Comparison of ENCODE assay signal across 24 mouse cellular contexts in the genomic region with DNA sequence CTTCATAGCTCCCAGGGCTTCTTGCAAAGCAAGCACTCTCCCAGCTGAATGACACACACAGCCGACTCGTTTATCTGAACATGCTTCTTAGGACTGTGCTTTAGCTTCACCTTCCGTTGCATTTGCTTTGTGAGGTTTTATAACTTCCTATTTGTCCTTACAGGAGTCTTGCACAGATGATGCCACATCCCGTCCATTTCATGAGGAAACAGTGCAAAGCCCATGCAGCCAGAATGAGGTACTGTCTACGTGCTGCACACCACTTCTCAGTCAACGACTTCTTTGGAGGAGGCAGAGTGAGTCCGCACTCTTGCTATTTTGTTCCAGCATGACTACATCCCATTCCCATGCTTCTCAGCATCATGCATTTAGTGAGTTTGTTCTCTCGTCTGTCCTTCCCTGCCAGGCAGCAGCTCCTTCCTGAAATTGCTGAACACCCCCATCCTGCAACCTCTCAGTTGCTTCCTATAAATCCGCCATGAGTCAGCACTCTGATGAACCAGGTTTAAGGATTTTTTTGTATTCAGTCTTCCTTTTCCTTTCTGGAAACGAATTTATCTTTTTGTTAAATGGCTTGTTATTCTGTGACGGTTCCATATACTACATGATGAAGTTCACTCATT.
DNase-seq lines count a peak whose midpoint lies in the region; ATAC-seq and TF ChIP-seq lines count a peak whose summit lies in the region.
"Had no signal": no experiment of that assay in that cellular context is flagged by ENCODE, and none has a peak within 500 bp of the region (broad histone marks: within the 10 kb centered on the region; RNA-seq: fewer than 3 reads in every experiment).

No protein-coding gene starts in this region.

- H3K36me3 ChIP-seq in megakaryocyte, embryonic 14.5 days (replicated peaks; ENCODE audit: low read length) = no peaks in the 10 kb centered on the region
- no peaks in the 10 kb centered on the region for H3K36me3 ChIP-seq in heart, embryonic 11.5 days (ENCODE audit: control insufficient read depth, insufficient read depth, low read length)
- H3K36me3 ChIP-seq: embryonic facial prominence, embryonic 13.5 days; forebrain, embryonic 12.5 days; G1E; heart, embryonic 10.5 days; heart, embryonic 15.5 days; hindbrain, embryonic 10.5 days; hindbrain, embryonic 15.5 days had no signal

- H3K4me3 ChIP-seq in cortical plate, adult 2 months (ENCODE audit: insufficient read depth, low read length) = no peak overlapping the region
- H3K4me3 ChIP-seq in megakaryocyte, embryonic 14.5 days (replicated peaks) = peak overlapping the region; percentile 0
- H3K4me3 ChIP-seq in heart, embryonic 11.5 days (ENCODE audit: low read depth, low read length) = no peak overlapping the region
- H3K4me3 ChIP-seq: embryonic facial prominence, embryonic 13.5 days; forebrain, embryonic 12.5 days; gastrocnemius, adult 2 months; heart, embryonic 10.5 days; heart, embryonic 15.5 days; hindbrain, embryonic 10.5 days; hindbrain, embryonic 15.5 days had no signal

- H3K27me3 ChIP-seq in megakaryocyte, embryonic 14.5 days (replicated peaks) = no peaks in the 10 kb centered on the region
- H3K27me3 ChIP-seq in heart, embryonic 11.5 days (ENCODE audit: control insufficient read depth, insufficient read depth, low read length) = no peaks in the 10 kb centered on the region
- H3K27me3 ChIP-seq: embryonic facial prominence, embryonic 13.5 days; forebrain, embryonic 12.5 days; heart, embryonic 15.5 days; hindbrain, embryonic 15.5 days had no signal

- TF ChIP-seq POLR2A in cortical plate, adult 2 months (IDR thresholded peaks at IDR 0.05; ENCODE audit: extremely low read depth, insufficient read depth, low read length) = no peak

- TF ChIP-seq CTCF in cortical plate, adult 2 months (IDR thresholded peaks at IDR 0.05; ENCODE audit: extremely low read depth, insufficient read depth, low read length) = no peak

- H3K9me3 ChIP-seq in megakaryocyte, embryonic 14.5 days = peaks cover 10% of the 10 kb centered on the region
- no peaks in the 10 kb centered on the region for H3K9me3 ChIP-seq in heart, embryonic 11.5 days (replicated peaks; ENCODE audit: control insufficient read depth, low read length)
- H3K9me3 ChIP-seq: embryonic facial prominence, embryonic 13.5 days; forebrain, embryonic 12.5 days; heart, embryonic 10.5 days; heart, embryonic 15.5 days; hindbrain, embryonic 10.5 days; hindbrain, embryonic 15.5 days had no signal

- peak; percentile 23 to 34 for DNase-seq in right cerebral cortex, adult 2 months (ENCODE audit: low spot score in 2 of 2)
- DNase-seq in right cerebral cortex, postnatal 10 days (ENCODE audit: low spot score in 2 of 2) = no peak
- no peak for DNase-seq in cerebellum, adult 18-20 months
- no peak for DNase-seq in B cell, adult 2 months
- DNase-seq: adrenal gland, postnatal 10 days; cerebellum, adult 2 months; cerebellum, postnatal 10 days; gastrocnemius, adult 2 months; gastrocnemius, postnatal 25 days; heart, adult 11 months; heart, postnatal 14 days had no signal

- H3K27ac ChIP-seq in cortical plate, adult 2 months (ENCODE audit: insufficient read depth, low read length) = peak overlapping the region; percentile 33; the same call in 1 of the 2 replicates
- H3K27ac ChIP-seq in heart, embryonic 11.5 days (ENCODE audit: low read depth, low read length) = no peak overlapping the region
- H3K27ac ChIP-seq: embryonic facial prominence, embryonic 13.5 days; forebrain, embryonic 12.5 days; gastrocnemius, adult 2 months; heart, embryonic 10.5 days; heart, embryonic 15.5 days; hindbrain, embryonic 10.5 days; hindbrain, embryonic 15.5 days had no signal

- no peak overlapping the region for H3K4me2 ChIP-seq in heart, embryonic 11.5 days
- H3K4me2 ChIP-seq: embryonic facial prominence, embryonic 13.5 days; forebrain, embryonic 12.5 days; heart, embryonic 15.5 days; hindbrain, embryonic 15.5 days had no signal

- ATAC-seq in heart, embryonic 11.5 days (replicated peaks; ENCODE audit: insufficient number of reproducible peaks, low FRiP score, low TSS enrichment) = no peak
- ATAC-seq: CD4-positive, CD25-positive, alpha-beta regulatory T cell, adult 4 months; forebrain, embryonic 16.5 days; intestine, embryonic 16.5 days had no signal

- peaks cover 1% of the 10 kb centered on the region; the same call in 1 of the 2 replicates for H3K4me1 ChIP-seq in cortical plate, adult 2 months (ENCODE audit: control insufficient read depth, insufficient read depth, low read length)
- H3K4me1 ChIP-seq in megakaryocyte, embryonic 14.5 days = no peaks in the 10 kb centered on the region
- H3K4me1 ChIP-seq in heart, embryonic 11.5 days (ENCODE audit: control insufficient read depth, insufficient read depth, low read length) = no peaks in the 10 kb centered on the region
- H3K4me1 ChIP-seq: embryonic facial prominence, embryonic 13.5 days; forebrain, embryonic 12.5 days; heart, embryonic 10.5 days; heart, embryonic 15.5 days; hindbrain, embryonic 10.5 days; hindbrain, embryonic 15.5 days had no signal

- no peak overlapping the region for H3K9ac ChIP-seq in heart, embryonic 11.5 days (ENCODE audit: low read depth, low read length)
- H3K9ac ChIP-seq: embryonic facial prominence, embryonic 13.5 days; forebrain, embryonic 12.5 days; heart, embryonic 15.5 days; hindbrain, embryonic 15.5 days had no signal

- WGBS in heart, embryonic 11.5 days (ENCODE audit: insufficient replicate concordance) = 75% methylated on average over 11 of the region's 11 CpGs

Comparison
In these comparisons a context has a peak if more than half of its experiments do, and no peak if none do; other contexts are left out.
1. DNase-seq: peak in right cerebral cortex, adult 2 months (2 of 2); none in right cerebral cortex, postnatal 10 days (0 of 2), cerebellum, adult 18-20 months (0 of 2) and B cell, adult 2 months (0 of 2).